Mouse (Mus musculus): Measurements from ENCODE around the gene Samd4. TPM values are rescaled to one million over a fixed set of nuclear protein-coding genes. Genes with fewer than 3 reads are reported as not detected.

Samd4 gene
- polyA plus RNA-seq, 1 experiment from 2014 or later: 10.2 TPM

- no peaks in the 10 kb centered on the region for H3K9me3 ChIP-seq
- peak overlapping the region; percentile 79 for H3K9ac ChIP-seq
- H3K4me1 ChIP-seq: peaks cover 35% of the 10 kb centered on the region
- no peaks in the 10 kb centered on the region for H3K36me3 ChIP-seq
- WGBS: under 1% methylated on average over 29 of the region's 29 CpGs
- peak overlapping the region; percentile 80 for H3K4me3 ChIP-seq
- peak overlapping the region; percentile 97 for H3K27ac ChIP-seq
- no peaks in the 10 kb centered on the region for H3K27me3 ChIP-seq
- ATAC-seq (ENCODE audit: insufficient number of reproducible peaks, insufficient read depth, low FRiP score, low TSS enrichment, low read depth): 0 out of 2 replicates have a peak, but pooled peaks have one; percentile 12
- peak overlapping the region; percentile 89 for H3K4me2 ChIP-seq
Observed at GRCm38 (mm10) chr14:46883871-46884441, 1.3 kb downstream of the Samd4 start.

- H3K36me3 ChIP-seq: peaks cover 7% of the 10 kb centered on the region
- H3K9ac ChIP-seq: peak overlapping the region; percentile 79
- WGBS: under 1% methylated on average over 42 of the region's 52 CpGs
- H3K4me3 ChIP-seq: peak overlapping the region; percentile 80
- peak overlapping the region; percentile 89 for H3K4me2 ChIP-seq
- no peaks in the 10 kb centered on the region for H3K27me3 ChIP-seq
- H3K9me3 ChIP-seq: no peaks in the 10 kb centered on the region
- H3K4me1 ChIP-seq: peaks cover 37% of the 10 kb centered on the region
- peak overlapping the region; percentile 97 for H3K27ac ChIP-seq
- 0 out of 2 replicates have a peak, but pooled peaks have one; percentile 17 for ATAC-seq (ENCODE audit: insufficient number of reproducible peaks, insufficient read depth, low FRiP score, low TSS enrichment, low read depth)
Observed at GRCm38 (mm10) chr14:46884701-46885428, 2.2 kb downstream of the Samd4 start.

- WGBS: under 1% methylated on average over 7 of the region's 7 CpGs
- Histone ChIP-seq H3K9ac (peak overlapping the region; percentile 79), H3K4me2 (peak overlapping the region; percentile 89), H3K9me3 (no peaks in the 10 kb centered on the region), H3K27me3 (no peaks in the 10 kb centered on the region), H3K4me1 (peaks cover 37% of the 10 kb centered on the region), H3K36me3 (peaks cover 11% of the 10 kb centered on the region), H3K27ac (peak overlapping the region; percentile 97), H3K4me3 (peak overlapping the region; percentile 80)
- ATAC-seq (ENCODE audit: insufficient number of reproducible peaks, insufficient read depth, low FRiP score, low TSS enrichment, low read depth): no peak
Observed at GRCm38 (mm10) chr14:46885429-46885755, 2.7 kb downstream of the Samd4 start.

- H3K4me1 ChIP-seq: peaks cover 37% of the 10 kb centered on the region
- peak overlapping the region; percentile 89 for H3K4me2 ChIP-seq
- H3K36me3 ChIP-seq: peaks cover 14% of the 10 kb centered on the region
- H3K9me3 ChIP-seq: no peaks in the 10 kb centered on the region
- peak overlapping the region; percentile 97 for H3K27ac ChIP-seq
- H3K9ac ChIP-seq: peak overlapping the region; percentile 79
- H3K4me3 ChIP-seq: peak overlapping the region; percentile 80
- no peaks in the 10 kb centered on the region for H3K27me3 ChIP-seq
- no peak for ATAC-seq (ENCODE audit: insufficient number of reproducible peaks, insufficient read depth, low FRiP score, low TSS enrichment, low read depth)
- WGBS: 11% methylated on average over 5 of the region's 5 CpGs
Observed at GRCm38 (mm10) chr14:46885891-46886301, 3.2 kb downstream of the Samd4 start.

GRCm38 (mm10) chr14:46889096-46889495 lies 6.4 kb downstream of the Samd4 start:
- no peak for ATAC-seq (ENCODE audit: insufficient number of reproducible peaks, insufficient read depth, low FRiP score, low TSS enrichment, low read depth)
- H3K27ac ChIP-seq: no peak overlapping the region
- WGBS: 92% methylated on average over 4 of the region's 4 CpGs

GRCm38 (mm10) chr14:46893961-46894360 lies 11.3 kb downstream of the Samd4 start:
- Histone ChIP-seq H3K4me3 (no peak overlapping the region), H3K36me3 (peaks cover 21% of the 10 kb centered on the region), H3K9me3 (no peaks in the 10 kb centered on the region), H3K27me3 (no peaks in the 10 kb centered on the region), H3K4me1 (peaks cover 30% of the 10 kb centered on the region), H3K27ac (peak overlapping the region; percentile 62), H3K9ac (no peak overlapping the region), H3K4me2 (peak overlapping the region; percentile 18; the same call in 1 of the 2 replicates)
- WGBS: 40% methylated on average over 10 of the region's 10 CpGs
- ATAC-seq (ENCODE audit: insufficient number of reproducible peaks, insufficient read depth, low FRiP score, low TSS enrichment, low read depth): no peak

More at GRCm38 (mm10) chr14:46889096-46889495, 6.4 kb downstream of the Samd4 start:
- H3K4me2 ChIP-seq: no peak overlapping the region
- peaks cover 17% of the 10 kb centered on the region for H3K36me3 ChIP-seq
- no peak overlapping the region for H3K9ac ChIP-seq
- H3K27me3 ChIP-seq: no peaks in the 10 kb centered on the region
- peaks cover 39% of the 10 kb centered on the region for H3K4me1 ChIP-seq
- no peaks in the 10 kb centered on the region for H3K9me3 ChIP-seq
- H3K4me3 ChIP-seq: no peak overlapping the region

- Histone ChIP-seq H3K36me3 (peaks cover 3% of the 10 kb centered on the region; the same call in 1 of the 2 replicates), H3K4me3 (no peak overlapping the region), H3K9me3 (0 out of 2 replicates have a peak, but pooled peaks cover 1% of the 10 kb centered on the region), H3K27me3 (no peaks in the 10 kb centered on the region), H3K9ac (no peak overlapping the region), H3K4me1 (peaks cover 32% of the 10 kb centered on the region), H3K27ac (no peak overlapping the region), H3K4me2 (no peak overlapping the region)
- 81% methylated on average over 5 of the region's 5 CpGs for WGBS
- ATAC-seq (ENCODE audit: insufficient number of reproducible peaks, insufficient read depth, low FRiP score, low TSS enrichment, low read depth): no peak
Observed at GRCm38 (mm10) chr14:46897953-46898352, 15.3 kb downstream of the Samd4 start.

GRCm38 (mm10) chr14:46898626-46899025 lies 16.0 kb downstream of the Samd4 start:
- 67% methylated on average over 3 of the region's 3 CpGs for WGBS
- Histone ChIP-seq H3K4me1 (peaks cover 26% of the 10 kb centered on the region), H3K27ac (no peak overlapping the region), H3K4me2 (no peak overlapping the region), H3K9me3 (0 out of 2 replicates have a peak, but pooled peaks cover 3% of the 10 kb centered on the region), H3K27me3 (no peaks in the 10 kb centered on the region), H3K36me3 (peaks cover 3% of the 10 kb centered on the region; the same call in 1 of the 2 replicates), H3K9ac (no peak overlapping the region), H3K4me3 (no peak overlapping the region)
- no peak for ATAC-seq (ENCODE audit: insufficient number of reproducible peaks, insufficient read depth, low FRiP score, low TSS enrichment, low read depth)

- no peak for ATAC-seq (ENCODE audit: insufficient number of reproducible peaks, insufficient read depth, low FRiP score, low TSS enrichment, low read depth)
- 0 out of 2 replicates have a peak, but pooled peaks cover 3% of the 10 kb centered on the region for H3K9me3 ChIP-seq
- 93% methylated on average over 9 of the region's 9 CpGs for WGBS
- H3K36me3 ChIP-seq: no peaks in the 10 kb centered on the region
- no peak overlapping the region for H3K27ac ChIP-seq
- no peak overlapping the region for H3K4me2 ChIP-seq
- no peaks in the 10 kb centered on the region for H3K27me3 ChIP-seq
- H3K9ac ChIP-seq: no peak overlapping the region
- H3K4me1 ChIP-seq: peaks cover 8% of the 10 kb centered on the region
- no peak overlapping the region for H3K4me3 ChIP-seq
Observed at GRCm38 (mm10) chr14:46902498-46903087, 19.9 kb downstream of the Samd4 start.

GRCm38 (mm10) chr14:46904276-46904675 lies 21.6 kb downstream of the Samd4 start:
- ATAC-seq (ENCODE audit: insufficient number of reproducible peaks, insufficient read depth, low FRiP score, low TSS enrichment, low read depth): no peak
- no peak overlapping the region for H3K9ac ChIP-seq
- no peak overlapping the region for H3K4me3 ChIP-seq
- H3K9me3 ChIP-seq: 0 out of 2 replicates have a peak, but pooled peaks cover 3% of the 10 kb centered on the region
- no peak overlapping the region for H3K27ac ChIP-seq
- H3K36me3 ChIP-seq: no peaks in the 10 kb centered on the region
- H3K4me1 ChIP-seq: peaks cover 8% of the 10 kb centered on the region
- 94% methylated on average over 4 of the region's 4 CpGs for WGBS
- no peak overlapping the region for H3K4me2 ChIP-seq
- no peaks in the 10 kb centered on the region for H3K27me3 ChIP-seq

GRCm38 (mm10) chr14:46908858-46909257 lies 26.2 kb downstream of the Samd4 start:
- no peak overlapping the region for H3K9ac ChIP-seq
- H3K4me2 ChIP-seq: no peak overlapping the region
- ATAC-seq (ENCODE audit: insufficient number of reproducible peaks, insufficient read depth, low FRiP score, low TSS enrichment, low read depth): no peak
- WGBS: 80% methylated on average over 8 of the region's 8 CpGs
- H3K36me3 ChIP-seq: peaks cover 4% of the 10 kb centered on the region; the same call in 1 of the 2 replicates
- H3K9me3 ChIP-seq: no peaks in the 10 kb centered on the region
- H3K27me3 ChIP-seq: no peaks in the 10 kb centered on the region
- no peak overlapping the region for H3K27ac ChIP-seq
- peaks cover 3% of the 10 kb centered on the region for H3K4me1 ChIP-seq
- no peak overlapping the region for H3K4me3 ChIP-seq
